ENCODE assay signal across 18 mouse cellular contexts in the genomic region with DNA sequence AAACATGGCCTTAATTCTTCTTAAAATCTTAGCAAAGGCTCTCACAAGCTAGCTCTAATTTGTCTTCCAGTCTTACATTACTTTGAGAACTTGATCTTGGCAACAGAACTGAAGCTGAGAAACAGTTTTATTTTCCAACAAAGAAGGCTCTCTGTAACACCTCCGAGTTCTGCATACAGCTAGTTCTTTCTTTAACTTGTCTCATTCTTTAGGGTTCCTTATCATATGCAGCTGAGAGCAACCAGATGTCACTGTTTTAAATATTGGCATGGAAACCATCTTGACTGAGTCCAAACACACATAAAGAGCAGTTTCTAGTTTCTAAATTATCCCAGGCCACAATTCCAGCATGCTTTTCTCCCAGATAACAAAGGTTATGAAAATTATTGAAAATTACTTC.
A peak's percentile ranks its signal among the peaks of the same experiment; 100 is the strongest.
DNase-seq lines count a peak whose midpoint lies in the region; ATAC-seq and TF ChIP-seq lines count a peak whose summit lies in the region.
"Had no signal": no experiment of that assay in that cellular context is flagged by ENCODE, and none has a peak within 500 bp of the region (broad histone marks: within the 10 kb centered on the region; RNA-seq: fewer than 3 reads in every experiment).

No protein-coding gene starts in this region.

- H3K4me3 ChIP-seq in heart, embryonic 12.5 days: no peak overlapping the region
- H3K4me3 ChIP-seq in left cerebral cortex, adult 2 months: no peak overlapping the region
- H3K4me3 ChIP-seq: embryonic facial prominence, embryonic 13.5 days; heart, embryonic 15.5 days; limb, embryonic 15.5 days; liver, embryonic 15.5 days had no signal

- H3K9me3 ChIP-seq in heart, embryonic 12.5 days (replicated peaks): no peaks in the 10 kb centered on the region
- H3K9me3 ChIP-seq: embryonic facial prominence, embryonic 13.5 days; heart, embryonic 15.5 days; limb, embryonic 15.5 days; liver, embryonic 15.5 days had no signal

- no peaks in the 10 kb centered on the region for H3K27me3 ChIP-seq in heart, embryonic 12.5 days (replicated peaks)
- H3K27me3 ChIP-seq: embryonic facial prominence, embryonic 13.5 days; heart, embryonic 15.5 days; limb, embryonic 15.5 days; liver, embryonic 15.5 days had no signal

- 9% methylated on average over 1 of the region's 1 CpGs for WGBS in heart, embryonic 12.5 days

- no peak overlapping the region for H3K9ac ChIP-seq in heart, embryonic 12.5 days
- H3K9ac ChIP-seq: embryonic facial prominence, embryonic 13.5 days; heart, embryonic 15.5 days; limb, embryonic 15.5 days; liver, embryonic 15.5 days had no signal

- no peak for TF ChIP-seq CTCF in left cerebral cortex, adult 2 months (IDR thresholded peaks at IDR 0.05)

- 0 out of 2 replicates have a peak, but pooled peaks have one; percentile 33 for ATAC-seq in heart, embryonic 12.5 days (ENCODE audit: insufficient number of reproducible peaks, low FRiP score)

- H3K36me3 ChIP-seq in heart, embryonic 12.5 days: no peaks in the 10 kb centered on the region
- H3K36me3 ChIP-seq: embryonic facial prominence, embryonic 13.5 days; heart, embryonic 15.5 days; limb, embryonic 15.5 days; liver, embryonic 15.5 days had no signal

- peaks cover 7% of the 10 kb centered on the region; the same call in 1 of the 2 replicates for H3K4me1 ChIP-seq in heart, embryonic 12.5 days (replicated peaks)
- H3K4me1 ChIP-seq: embryonic facial prominence, embryonic 13.5 days; heart, embryonic 15.5 days; limb, embryonic 15.5 days; liver, embryonic 15.5 days had no signal

- DNase-seq in heart, postnatal 36 days: no peak
- peak; percentile 16 to 73 for DNase-seq in left cerebral cortex, postnatal 14 days (ENCODE audit: low spot score in 2 of 2)
- no peak for DNase-seq in left cerebral cortex, adult 2 months (ENCODE audit: extremely low spot score in 1 of 2, low spot score in 2 of 2)
- peak; percentile 6 to 18 for DNase-seq in right cerebral cortex, adult 2 months (ENCODE audit: low spot score in 2 of 2)
- DNase-seq in right cerebral cortex, postnatal 4 days: no peak
- no peak for DNase-seq in gastrocnemius, postnatal 10 days
- DNase-seq: adrenal gland, adult 2 months; cerebellum, adult 9-10 months; gastrocnemius, postnatal 36 days; kidney, adult 18-20 months; kidney, postnatal 14 days; thymus, postnatal 25 days had no signal

- H3K27ac ChIP-seq in heart, embryonic 12.5 days (ENCODE audit: poor library complexity, severe bottlenecking): 0 out of 2 replicates have a peak overlapping the region, but pooled peaks have one; percentile 27
- no peak overlapping the region for H3K27ac ChIP-seq in left cerebral cortex, adult 2 months
- H3K27ac ChIP-seq: embryonic facial prominence, embryonic 13.5 days; heart, embryonic 15.5 days; limb, embryonic 15.5 days; liver, embryonic 15.5 days had no signal

- intact Hi-C loops in heart, postnatal 36 days (cut with DNase I): no loop called here
- intact Hi-C loops in left cerebral cortex, postnatal 14 days (cut with DNase I): no loop called here
- intact Hi-C loops in left cerebral cortex, adult 2 months (cut with DNase I): loop anchor here (1.0 kb wide), 2 partner anchors 12 to 76 kb away; no protein-coding TSS in a partner anchor

- no peak overlapping the region for H3K4me2 ChIP-seq in heart, embryonic 12.5 days
- H3K4me2 ChIP-seq: embryonic facial prominence, embryonic 13.5 days; heart, embryonic 15.5 days; limb, embryonic 15.5 days; liver, embryonic 15.5 days; midbrain, embryonic 11.5 days had no signal

Comparison
In these comparisons a context has a peak if more than half of its experiments do, and no peak if none do; other contexts are left out.
1. DNase-seq: peak in left cerebral cortex, postnatal 14 days (2 of 2) and right cerebral cortex, adult 2 months (2 of 2); none in heart, postnatal 36 days (0 of 2), left cerebral cortex, adult 2 months (0 of 2), right cerebral cortex, postnatal 4 days (single experiment) and gastrocnemius, postnatal 10 days (single experiment).